Mouse (Mus musculus) forebrain, embryonic 11.5 days (tissue): Measurements from ENCODE around the gene Usp19. TPM values are rescaled to one million over a fixed set of nuclear protein-coding genes. Genes with fewer than 3 reads are reported as not detected.

ENCODE experiments used
- ATAC-seq: fragments of 200-750 bp; cut with Nextera tagmentation; replicated peaks from 2 replicates; pipeline ENCODE4 v1.8.0; 2017; ENCODE audit warnings: moderate TSS enrichment; ENCODE audit not compliant: low FRiP score
- DNase-seq: peaks from one replicate; pipeline ENCODE4 v3.0.0-alpha.2; 2017; ENCODE audit warnings: low spot score
- H3K27ac ChIP-seq: fragments of 300-500 bp; sonication (generic); 2 replicates; pipeline ENCODE4 v1.5.1; 2014; ENCODE audit warnings: low read depth, low read length
- H3K27me3 ChIP-seq: fragments of 300-500 bp; sonication (generic); 2 replicates; pipeline ENCODE4 v1.6.1; 2014; ENCODE audit warnings: mild to moderate bottlenecking, low read length, mixed read lengths; ENCODE audit not compliant: control insufficient read depth, insufficient read depth
- H3K36me3 ChIP-seq: fragments of 300-500 bp; sonication (generic); 2 replicates; pipeline ENCODE4 v1.6.1; 2014; ENCODE audit warnings: mild to moderate bottlenecking, low read length, moderate library complexity, mixed read lengths; ENCODE audit not compliant: control insufficient read depth, insufficient read depth
- H3K4me1 ChIP-seq: fragments of 300-500 bp; sonication (generic); replicated peaks from 2 replicates; pipeline ENCODE4 v1.6.1; 2014; ENCODE audit warnings: low read length, mixed read lengths; ENCODE audit not compliant: control insufficient read depth, insufficient read depth
- H3K4me2 ChIP-seq: fragments of 300-500 bp; sonication (generic); 2 replicates; pipeline ENCODE4 v1.6.1; 2014; ENCODE audit warnings: low read depth, mild to moderate bottlenecking, low read length, moderate library complexity, mixed read lengths; ENCODE audit not compliant: severe bottlenecking
- H3K4me3 ChIP-seq: fragments of 300-500 bp; sonication (generic); 2 replicates; pipeline ENCODE4 v1.5.1; 2014; ENCODE audit warnings: low read depth, low read length
- H3K9ac ChIP-seq: fragments of 300-500 bp; sonication (generic); 2 replicates; pipeline ENCODE4 v1.6.1; 2014; ENCODE audit warnings: low read length
- H3K9me3 ChIP-seq: fragments of 300-500 bp; sonication (generic); 2 replicates; pipeline ENCODE4 v1.6.1; 2016; ENCODE audit warnings: low read length, mixed read lengths; ENCODE audit not compliant: control insufficient read depth
- WGBS: fragments of 180-500 bp; shearing (Covaris S2); extraction: QIAGEN DNeasy Blood & Tissue Kit; methylation state at CpG from one replicate; pipeline ENCODE4 v1.1.7; 2014; 5-methylcytosine and 5-hydroxymethylcytosine counted together
- polyA plus RNA-seq: library from polyadenylated mRNA; unstranded; fragments of >200 nt; fragmentation: Nextera tagmentation; extraction: Ambion mirVana; gene quantifications from 2 replicates; pipeline ENCODE4 v1.2.1, GENCODE M21; 2014

Usp19 gene
- polyA plus RNA-seq, 1 experiment from 2014 or later = 90.0 TPM

DNA sequence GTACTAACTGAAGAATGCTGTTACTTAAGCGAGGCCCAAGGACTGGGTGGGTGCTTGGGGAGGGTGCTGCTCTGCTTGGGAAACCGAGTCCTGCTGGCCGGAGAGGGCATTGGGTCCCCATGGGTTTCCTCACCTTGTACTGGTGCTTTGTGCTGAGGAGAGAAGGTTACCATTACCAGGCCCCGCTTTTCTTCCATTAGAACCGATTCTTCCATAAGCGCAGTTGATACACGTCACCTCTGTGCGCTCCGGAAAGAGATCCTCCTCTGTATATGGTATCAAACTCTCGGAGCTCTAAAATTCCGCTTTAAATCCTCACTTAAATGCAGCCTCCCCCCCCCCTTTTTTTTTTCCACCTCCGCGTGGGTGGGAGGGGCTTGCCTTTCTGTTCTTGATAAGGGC, 27.5 kb downstream of the Usp19 start:
- Histone ChIP-seq H3K4me3 (peak overlapping the region; percentile 88), H3K27me3 (no peaks in the 10 kb centered on the region), H3K36me3 (peaks cover 8% of the 10 kb centered on the region), H3K27ac (peak overlapping the region; percentile 99), H3K9ac (peak overlapping the region; percentile 98), H3K4me2 (peak overlapping the region; percentile 89), H3K4me1 (peaks cover 5% of the 10 kb centered on the region; the same call in 1 of the 2 replicates), H3K9me3 (no peaks in the 10 kb centered on the region)
- no peak; the same call in 1 of the 2 replicates for ATAC-seq
- no peak for DNase-seq
- 1% methylated on average over 13 of the region's 13 CpGs for WGBS

DNA sequence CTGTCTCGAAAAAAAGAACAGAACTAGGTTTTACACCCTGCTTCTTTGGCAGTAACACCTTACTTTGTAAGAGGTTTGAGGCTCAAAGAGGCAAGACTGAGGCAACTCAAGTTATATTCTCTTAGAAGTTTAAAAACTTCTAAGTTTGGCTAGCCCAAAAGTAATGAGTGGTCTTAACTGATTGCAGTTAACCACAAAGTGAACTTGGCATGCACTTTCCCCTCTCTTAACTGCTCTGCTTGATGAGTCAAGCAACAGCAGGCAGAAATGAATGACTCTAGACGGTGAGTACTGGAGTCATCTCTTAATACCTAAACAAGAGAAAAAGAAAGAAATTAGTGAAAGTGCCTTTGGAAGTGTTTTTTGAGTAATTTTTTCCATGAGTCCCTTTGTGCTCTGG, 31.2 kb downstream of the Usp19 start:
- H3K4me1 ChIP-seq = peaks cover 3% of the 10 kb centered on the region; the same call in 1 of the 2 replicates
- 69% methylated on average over 2 of the region's 2 CpGs for WGBS
- H3K9me3 ChIP-seq = no peaks in the 10 kb centered on the region
- H3K4me2 ChIP-seq = no peak overlapping the region
- DNase-seq = no peak
- no peak for ATAC-seq
- H3K4me3 ChIP-seq = no peak overlapping the region
- no peak overlapping the region for H3K9ac ChIP-seq
- no peak overlapping the region for H3K27ac ChIP-seq
- H3K27me3 ChIP-seq = no peaks in the 10 kb centered on the region
- H3K36me3 ChIP-seq = no peaks in the 10 kb centered on the region

DNA sequence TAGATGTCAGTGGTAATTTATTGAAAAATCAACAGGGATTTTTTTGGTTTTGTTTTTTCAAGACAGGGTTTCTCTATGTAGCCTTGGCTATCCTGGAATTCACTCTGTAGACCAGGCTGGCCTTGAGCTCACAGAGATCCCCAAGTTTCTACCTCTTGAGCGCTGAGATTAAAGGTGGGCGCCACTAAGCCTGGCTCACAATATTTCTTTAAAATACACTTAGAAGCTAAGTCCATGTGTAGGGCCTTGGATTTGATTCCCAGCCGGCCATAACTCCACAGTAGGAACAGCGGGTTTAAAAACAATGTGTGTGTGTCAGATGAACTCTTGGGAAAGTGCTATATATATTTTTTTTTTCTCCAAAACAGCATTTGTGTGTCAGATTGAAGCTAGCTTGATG, 32.9 kb downstream of the Usp19 start:
- no peak for ATAC-seq

DNA sequence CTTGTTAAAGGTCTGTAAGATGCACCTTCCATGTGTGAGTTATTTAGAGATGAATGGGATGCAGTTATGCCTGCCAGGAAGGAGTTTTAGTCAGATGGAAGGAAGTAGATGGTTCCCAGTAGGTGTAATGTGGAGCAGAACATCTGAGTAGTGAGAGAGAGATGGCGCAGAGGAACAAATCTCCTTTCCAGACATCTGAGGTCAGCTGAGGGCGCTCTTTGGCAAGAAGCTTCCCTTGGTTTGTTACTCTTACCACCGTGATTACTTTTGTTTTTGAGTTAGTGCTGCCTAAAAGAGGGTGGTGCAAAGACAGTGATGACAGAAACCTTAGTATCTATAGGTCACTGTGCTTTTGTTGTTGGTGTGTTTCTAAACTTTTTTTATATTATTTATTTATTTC, 35.0 kb downstream of the Usp19 start:
- Histone ChIP-seq H3K4me1 (no peaks in the 10 kb centered on the region), H3K27me3 (no peaks in the 10 kb centered on the region), H3K9ac (no peak overlapping the region), H3K4me3 (no peak overlapping the region), H3K27ac (no peak overlapping the region), H3K4me2 (no peak overlapping the region), H3K9me3 (no peaks in the 10 kb centered on the region), H3K36me3 (peaks cover 13% of the 10 kb centered on the region)
- no peak for DNase-seq
- WGBS = 85% methylated on average over 3 of the region's 3 CpGs
- no peak for ATAC-seq

More for the DNA sequence above, 32.9 kb downstream of the Usp19 start:
- H3K36me3 ChIP-seq = peaks cover 1% of the 10 kb centered on the region; the same call in 1 of the 2 replicates
- no peak overlapping the region for H3K9ac ChIP-seq
- H3K4me3 ChIP-seq = no peak overlapping the region
- no peak overlapping the region for H3K27ac ChIP-seq
- DNase-seq = no peak
- 97% methylated on average over 4 of the region's 4 CpGs for WGBS
- H3K27me3 ChIP-seq = no peaks in the 10 kb centered on the region
- no peak overlapping the region for H3K4me2 ChIP-seq
- no peaks in the 10 kb centered on the region for H3K9me3 ChIP-seq
- peaks cover 3% of the 10 kb centered on the region; the same call in 1 of the 2 replicates for H3K4me1 ChIP-seq

DNA sequence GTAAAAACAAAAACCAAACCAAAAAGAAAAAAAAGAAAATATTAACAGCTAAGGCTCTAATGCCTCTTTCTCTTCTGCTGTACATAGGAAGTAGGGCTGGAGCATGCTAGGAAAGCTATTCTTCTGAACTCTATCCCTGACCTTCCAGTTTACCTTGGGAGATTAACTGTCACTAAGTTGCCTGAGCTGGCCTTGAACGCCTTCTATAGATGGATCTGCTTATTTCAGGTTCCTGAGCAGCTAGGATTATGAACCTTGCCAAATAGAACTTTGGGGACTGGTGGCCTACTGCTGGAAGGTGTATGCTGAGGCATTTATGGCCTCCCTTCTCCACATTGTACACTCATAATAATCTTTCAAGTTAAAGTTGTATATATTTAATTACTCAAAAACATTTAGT, 40.6 kb downstream of the Usp19 start:
- Histone ChIP-seq H3K9me3 (no peaks in the 10 kb centered on the region), H3K9ac (no peak overlapping the region), H3K27ac (no peak overlapping the region), H3K4me1 (no peaks in the 10 kb centered on the region), H3K27me3 (no peaks in the 10 kb centered on the region), H3K4me3 (no peak overlapping the region), H3K4me2 (no peak overlapping the region), H3K36me3 (peaks cover 36% of the 10 kb centered on the region)
- ATAC-seq = no peak
- WGBS = 91% methylated on average over 1 of the region's 1 CpGs
- no peak for DNase-seq

DNA sequence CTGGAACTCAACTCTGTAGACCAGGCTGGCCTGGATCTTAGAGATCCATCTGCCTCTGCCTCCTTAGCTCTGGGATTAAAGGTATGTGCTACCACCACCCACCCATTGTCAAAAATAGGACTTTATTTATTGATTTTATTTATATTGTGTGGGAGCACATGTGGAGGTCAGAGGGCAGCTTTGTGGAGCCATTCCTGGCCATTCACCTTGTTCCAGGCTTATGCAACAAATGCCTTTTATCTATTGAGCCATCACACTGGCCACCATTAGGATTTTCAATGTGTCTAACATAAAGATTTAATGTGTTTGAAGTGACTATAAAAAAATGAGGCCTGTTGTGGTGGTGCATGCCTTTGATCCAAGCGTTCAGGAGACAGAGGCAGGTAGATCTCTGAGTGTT, 41.1 kb downstream of the Usp19 start:
- H3K4me3 ChIP-seq = no peak overlapping the region
- 87% methylated on average over 1 of the region's 1 CpGs for WGBS
- no peak overlapping the region for H3K27ac ChIP-seq
- peaks cover 39% of the 10 kb centered on the region for H3K36me3 ChIP-seq
- ATAC-seq (no peak), DNase-seq (no peak)
- no peak overlapping the region for H3K9ac ChIP-seq
- H3K4me2 ChIP-seq = no peak overlapping the region
- H3K9me3 ChIP-seq = no peaks in the 10 kb centered on the region
- H3K27me3 ChIP-seq = no peaks in the 10 kb centered on the region
- no peaks in the 10 kb centered on the region for H3K4me1 ChIP-seq

DNA sequence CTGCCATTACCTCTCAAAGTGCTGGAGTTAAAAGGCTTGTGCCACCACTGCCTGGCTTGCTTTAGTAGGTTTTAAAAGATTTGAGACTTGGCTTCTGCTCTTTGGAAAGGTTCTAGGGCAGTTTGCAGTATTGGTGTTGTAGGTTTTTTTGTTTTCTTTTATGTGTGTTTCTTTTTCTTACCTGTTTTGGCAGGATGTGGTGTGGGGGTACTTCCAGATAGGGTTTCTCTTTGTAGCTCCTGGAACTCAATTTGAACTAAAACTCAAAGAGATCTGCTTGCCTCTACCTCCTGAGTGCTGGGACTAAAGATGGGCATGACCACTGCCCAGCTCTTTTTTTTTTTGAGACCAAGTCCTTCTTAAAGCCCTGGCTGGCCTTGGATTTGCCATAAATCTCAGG, 50.4 kb downstream of the Usp19 start:
- no peak overlapping the region for H3K27ac ChIP-seq
- no peak for DNase-seq
- no peaks in the 10 kb centered on the region for H3K9me3 ChIP-seq
- no peaks in the 10 kb centered on the region for H3K27me3 ChIP-seq
- H3K4me3 ChIP-seq = no peak overlapping the region
- H3K4me1 ChIP-seq = no peaks in the 10 kb centered on the region
- peaks cover 22% of the 10 kb centered on the region for H3K36me3 ChIP-seq
- ATAC-seq = no peak
- no peak overlapping the region for H3K4me2 ChIP-seq
- H3K9ac ChIP-seq = no peak overlapping the region

DNA sequence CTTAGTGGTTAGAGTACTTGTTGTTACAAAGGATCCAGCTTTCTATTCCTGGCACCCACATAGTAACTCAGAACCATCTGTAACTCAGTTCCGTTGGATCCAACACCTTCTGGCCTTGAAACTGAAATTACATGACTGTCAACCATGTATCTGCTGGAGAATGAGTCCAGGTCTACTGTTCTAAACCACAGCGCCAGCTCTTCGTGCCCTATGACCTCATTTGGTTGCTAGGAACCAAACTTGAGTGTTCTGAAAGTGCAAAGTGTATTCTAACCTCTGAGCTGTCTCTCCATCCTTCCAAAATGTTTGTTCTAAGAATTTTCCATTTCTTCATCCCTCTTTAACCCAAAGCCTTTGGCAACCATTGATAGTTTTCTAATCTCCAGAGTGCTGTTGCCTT, 55.6 kb downstream of the Usp19 start:
- Histone ChIP-seq H3K4me2 (no peak overlapping the region), H3K27me3 (no peaks in the 10 kb centered on the region), H3K27ac (no peak overlapping the region), H3K4me3 (no peak overlapping the region), H3K4me1 (no peaks in the 10 kb centered on the region), H3K9ac (no peak overlapping the region), H3K36me3 (peaks cover 17% of the 10 kb centered on the region), H3K9me3 (no peaks in the 10 kb centered on the region)
- 98% methylated on average over 3 of the region's 3 CpGs for WGBS
- DNase-seq (no peak), ATAC-seq (no peak)

DNA sequence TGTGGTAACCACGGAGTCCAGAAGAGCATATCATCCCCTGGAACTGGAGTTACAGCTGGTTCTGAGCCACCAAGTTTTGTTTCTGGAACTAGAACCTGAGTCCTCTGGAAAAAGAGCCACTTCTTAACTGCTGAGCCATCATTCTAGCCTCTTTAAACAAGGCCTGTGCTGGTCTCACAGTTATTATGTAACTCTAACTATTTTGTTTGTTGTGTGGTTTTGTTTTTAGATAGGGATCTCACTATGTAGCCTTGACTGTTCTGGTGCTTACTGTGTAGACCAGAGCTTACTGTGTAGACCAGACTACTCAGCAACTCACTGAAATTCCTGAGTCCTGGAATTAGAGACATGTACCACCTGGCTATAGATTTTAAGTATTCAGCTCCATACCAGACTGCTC, 56.5 kb downstream of the Usp19 start:
- no peak for ATAC-seq
- WGBS = 91% methylated on average over 1 of the region's 1 CpGs
- Histone ChIP-seq H3K36me3 (peaks cover 15% of the 10 kb centered on the region), H3K4me1 (no peaks in the 10 kb centered on the region), H3K27me3 (no peaks in the 10 kb centered on the region), H3K4me2 (no peak overlapping the region), H3K9me3 (no peaks in the 10 kb centered on the region), H3K4me3 (no peak overlapping the region), H3K9ac (no peak overlapping the region), H3K27ac (no peak overlapping the region)
- no peak for DNase-seq
